Mouse (Mus musculus) C2C12 (cell line): ENCODE data around the gene Zbtb42.

Source experiments
- CEBPB ChIP-seq: IDR thresholded peaks from one replicate; pipeline ENCODE4 v1.6.1; 2011; ENCODE audit warnings: low read depth, mild to moderate bottlenecking, control low read depth, moderate library complexity
- CTCF ChIP-seq: IDR thresholded peaks from one replicate; pipeline ENCODE4 v1.5.1; 2011; ENCODE audit not compliant: control insufficient read depth, insufficient read depth, insufficient read length
- MYOG ChIP-seq: IDR thresholded peaks from one replicate; pipeline ENCODE4 v1.6.1; 2011; ENCODE audit not compliant: control insufficient read depth, insufficient read length; ENCODE audit errors: extremely low read depth
- USF1 ChIP-seq: IDR thresholded peaks from one replicate; pipeline ENCODE4 v1.6.1; 2011; ENCODE audit warnings: low read depth, mild to moderate bottlenecking, control low read depth, moderate library complexity

GRCm38 (mm10) chr12:112693185-112694126 lies 14.8 kb downstream of the Zbtb42 start:
- no peak for TF ChIP-seq CTCF
- TF ChIP-seq USF1: peak; percentile 71
- TF ChIP-seq MYOG: no peak
- TF ChIP-seq CEBPB: no peak
